Mouse (Mus musculus): ENCODE results near the gene Tekt2.

The Tekt2 gene

DNA sequence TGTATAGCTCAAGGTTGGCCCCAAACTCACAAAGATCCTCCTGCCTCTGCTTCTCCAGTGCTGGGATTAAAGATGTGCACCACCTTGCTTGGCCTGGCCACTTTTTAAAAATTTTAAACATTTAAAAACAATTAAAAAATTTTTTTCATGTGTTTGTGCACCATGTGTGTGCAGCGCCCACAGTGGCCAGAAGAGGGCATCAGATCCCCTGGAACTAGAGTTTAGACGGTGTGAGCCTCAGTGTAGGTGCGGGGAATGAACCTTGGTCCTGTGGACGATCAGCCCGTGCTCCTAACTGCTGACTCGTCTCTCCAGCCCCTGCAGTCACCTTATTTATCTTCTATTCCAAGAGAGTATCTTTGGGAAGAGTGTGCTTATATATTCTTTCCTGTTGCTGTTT, 19.4 kb downstream of the Tekt2 start:
- DNase-seq, result no peak

- no peak for DNase-seq
Observed at GRCm38 (mm10) chr4:126305428-126305827, 20.1 kb downstream of the Tekt2 start.

GRCm38 (mm10) chr4:126303877-126304276, 21.6 kb downstream of the Tekt2 start:
- no peak for DNase-seq

GRCm38 (mm10) chr4:126301584-126302309, 23.7 kb downstream of the Tekt2 start:
- no peak for DNase-seq

DNA sequence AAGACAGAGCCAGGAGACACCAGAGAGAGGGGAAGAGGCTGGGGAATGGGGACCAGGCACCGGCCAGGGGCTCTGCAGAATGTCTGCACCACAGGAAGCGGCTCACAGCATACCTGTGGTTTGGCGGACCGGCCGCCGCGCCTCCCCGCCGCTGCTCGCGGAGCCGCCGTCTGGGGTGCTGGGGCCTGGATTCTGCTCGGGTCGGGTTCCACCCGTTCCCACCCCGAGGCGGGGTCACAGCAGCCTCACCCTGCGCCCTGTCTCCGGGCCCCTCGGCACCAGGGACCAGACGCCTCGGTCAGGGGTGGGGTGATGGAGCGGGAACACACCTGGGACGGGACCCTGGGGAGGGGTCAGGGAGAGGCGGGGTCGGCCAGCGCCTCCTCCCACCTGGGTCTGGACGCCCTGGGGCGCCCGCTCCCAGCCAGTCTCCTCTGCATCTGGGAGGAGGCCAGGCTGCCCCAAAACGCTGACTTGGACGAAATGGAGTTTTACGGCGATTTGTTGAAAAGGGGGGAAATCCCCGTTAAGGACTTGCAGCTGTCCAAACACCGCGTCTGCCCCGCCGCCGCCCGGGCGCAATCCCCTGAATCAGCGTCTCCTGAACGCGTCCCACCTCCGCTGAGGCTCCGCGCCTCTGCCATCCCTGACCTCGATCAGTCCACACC, 24.4 kb downstream of the Tekt2 start:
- no peak for DNase-seq

- DNase-seq, result peak; percentile 77
Observed at GRCm38 (mm10) chr4:126296617-126297101, 28.8 kb downstream of the Tekt2 start.

DNA sequence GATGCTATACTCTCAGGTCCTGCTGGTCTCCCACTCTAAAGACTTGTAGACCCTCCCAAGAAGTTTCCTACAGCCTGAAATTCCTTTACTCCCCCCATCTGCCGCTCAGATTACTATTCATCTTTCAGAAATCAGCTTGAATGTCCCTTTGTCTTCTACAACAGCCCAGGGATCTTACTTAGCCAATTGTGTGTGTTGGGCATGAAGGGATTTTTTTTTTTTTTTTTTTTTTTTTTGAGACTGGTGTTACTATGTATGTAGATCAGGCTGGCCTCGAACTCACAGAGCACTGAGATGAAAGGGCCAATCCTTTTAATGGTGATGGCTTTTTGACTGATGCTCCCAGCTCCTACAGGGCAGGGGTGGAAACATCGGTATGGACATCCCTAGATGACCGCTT, 29.6 kb downstream of the Tekt2 start:
- no peak for DNase-seq

DNA sequence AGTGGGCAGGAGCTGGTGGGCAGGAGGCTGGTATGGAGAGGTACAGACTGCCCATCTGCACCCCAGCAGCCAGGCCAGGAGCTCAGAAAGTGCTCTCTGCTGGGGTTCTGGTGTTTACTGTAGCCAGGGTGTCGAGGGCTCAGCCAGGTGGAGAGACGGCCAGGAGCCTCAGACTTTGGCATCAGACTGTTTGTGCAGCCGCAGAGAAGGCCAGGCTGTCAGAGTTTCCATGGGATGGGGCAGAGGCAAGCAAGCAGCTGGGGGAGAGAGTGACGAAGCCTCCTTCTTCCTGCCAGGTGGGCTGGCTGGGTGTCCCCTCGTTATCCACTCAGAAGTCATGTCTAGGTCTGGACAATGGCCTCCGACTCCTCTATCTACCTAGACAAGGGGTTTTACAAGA, 30.3 kb downstream of the Tekt2 start:
- DNase-seq, result no peak

DNA sequence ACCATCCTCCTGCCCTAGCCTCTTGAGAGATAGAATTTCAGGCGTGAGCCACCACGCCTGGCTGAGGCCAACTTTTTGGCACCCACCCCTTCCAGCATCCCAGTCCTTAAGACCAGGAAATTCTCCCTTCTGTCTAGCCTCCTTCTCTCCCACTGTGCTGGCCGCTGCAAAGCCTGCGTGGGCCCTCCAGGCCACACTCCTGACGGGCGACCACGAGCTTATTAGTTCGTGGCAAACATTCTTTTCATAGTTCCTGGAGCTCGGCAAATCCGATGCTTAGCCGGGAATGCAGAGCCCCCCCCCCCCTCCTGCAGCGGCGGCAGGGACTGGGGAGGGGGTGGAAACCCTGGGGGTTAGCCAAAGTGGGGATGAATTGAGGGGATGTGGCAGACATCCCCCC, 34.3 kb downstream of the Tekt2 start:
- no peak for DNase-seq

GRCm38 (mm10) chr4:126290314-126290713, 35.2 kb downstream of the Tekt2 start:
- no peak for DNase-seq

DNA sequence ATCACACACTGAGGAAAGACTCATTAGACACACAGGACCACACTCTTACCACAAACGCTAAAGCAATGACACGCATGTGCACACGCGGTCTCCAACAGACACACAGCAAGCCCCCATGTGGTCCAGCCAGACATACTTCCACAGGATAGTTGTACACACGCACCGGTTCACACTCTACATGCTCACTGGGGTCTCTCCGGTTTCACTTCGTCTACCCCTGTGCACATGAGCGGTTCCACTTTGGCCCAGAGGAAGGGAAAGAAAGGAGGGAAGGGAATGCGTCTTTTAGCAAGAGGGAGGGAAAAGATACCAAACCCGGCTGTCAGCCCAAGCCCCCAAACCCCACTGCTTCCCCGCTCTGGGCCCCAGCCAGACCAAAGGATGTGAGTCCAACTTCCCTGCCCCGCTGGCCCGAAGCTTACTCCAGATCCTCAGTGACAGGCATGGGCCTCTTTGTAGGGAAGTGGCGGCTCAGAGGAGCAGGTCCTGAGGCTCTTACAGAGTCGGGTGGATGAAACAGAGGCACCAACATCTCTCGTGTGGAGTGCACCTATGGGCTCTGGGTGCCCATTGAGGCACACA, 37.3 kb downstream of the Tekt2 start:
- DNase-seq, result no peak

DNA sequence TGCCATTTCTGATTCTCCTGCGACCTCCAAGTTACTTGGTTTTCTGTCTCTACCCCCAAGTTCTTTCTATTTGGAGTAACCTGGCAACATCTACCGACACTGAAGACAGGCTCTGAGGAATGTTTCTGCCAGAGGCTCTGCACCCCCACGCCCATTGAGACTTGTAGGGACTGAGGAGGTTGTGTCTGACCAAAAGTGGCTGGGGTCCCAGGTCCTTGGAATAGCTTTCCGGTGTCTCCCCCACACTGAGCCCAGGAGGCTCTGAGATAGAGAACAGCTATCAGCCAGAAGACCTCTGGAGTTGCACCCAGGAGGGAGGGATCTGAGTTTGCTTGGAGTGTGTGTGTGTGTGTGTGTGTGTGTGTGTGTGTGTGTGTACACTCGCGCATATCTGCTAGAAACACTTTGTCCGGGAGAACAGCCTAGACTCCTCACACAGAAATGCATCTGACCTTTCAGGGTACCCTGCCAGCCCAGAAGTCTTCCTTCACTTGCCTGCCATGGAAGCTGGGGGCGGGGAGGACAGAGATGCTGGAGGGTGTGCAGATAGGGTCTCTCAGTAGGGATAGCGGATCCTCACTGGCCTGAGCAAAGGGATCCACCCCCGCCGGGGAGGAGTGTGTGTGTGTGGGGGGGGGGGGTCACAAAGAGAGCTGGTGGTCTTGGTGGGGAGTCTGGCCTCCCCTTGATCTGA, 38.0 kb downstream of the Tekt2 start:
- DNase-seq, result no peak

- peak; percentile 47 for DNase-seq
Observed at GRCm38 (mm10) chr4:126286492-126286891, 39.0 kb downstream of the Tekt2 start, which contains the start of gene Col8a2. TSS of gene Col8a2 (plus strand) at chr4:126286793.

DNA sequence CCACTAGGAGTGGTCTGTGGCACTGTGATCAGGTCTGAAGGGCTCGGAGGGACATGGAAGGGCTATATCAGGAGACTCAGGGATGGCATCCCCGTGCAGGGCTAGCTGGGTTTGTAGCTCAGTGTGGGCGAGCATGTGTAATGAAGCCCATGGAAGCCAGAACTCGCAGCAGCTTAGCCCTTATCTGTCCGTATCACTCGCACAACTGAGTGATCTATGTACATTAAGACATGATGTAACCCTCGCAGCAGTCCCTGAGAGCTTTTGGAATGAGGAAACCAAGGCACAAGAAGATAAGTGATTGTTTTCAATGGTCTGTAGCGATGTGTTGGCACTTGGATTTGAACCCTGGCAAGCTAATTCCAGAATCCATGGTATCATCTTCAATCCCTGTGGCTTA, 41.9 kb downstream of the Tekt2 start:
- no peak for DNase-seq

DNA sequence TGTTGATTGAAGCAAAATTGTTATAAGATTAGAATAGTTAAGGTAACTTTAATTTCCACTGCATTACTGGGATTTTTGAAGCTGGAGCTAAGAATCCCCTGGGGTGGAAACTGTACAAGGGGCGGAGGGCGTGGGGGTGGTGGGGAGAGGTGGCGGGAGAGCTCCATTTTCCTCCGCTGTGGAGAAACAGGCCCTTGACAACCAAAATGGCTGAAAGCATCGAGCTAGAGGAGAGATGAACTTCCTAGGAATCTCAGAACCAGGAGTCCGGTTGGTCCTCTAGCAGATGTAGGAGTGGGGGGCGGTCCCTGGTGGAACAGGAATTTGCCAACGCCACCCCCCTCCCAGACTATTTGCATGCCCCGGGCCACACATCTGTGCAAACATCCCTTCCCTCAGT, 43.8 kb downstream of the Tekt2 start:
- DNase-seq, result no peak

DNA sequence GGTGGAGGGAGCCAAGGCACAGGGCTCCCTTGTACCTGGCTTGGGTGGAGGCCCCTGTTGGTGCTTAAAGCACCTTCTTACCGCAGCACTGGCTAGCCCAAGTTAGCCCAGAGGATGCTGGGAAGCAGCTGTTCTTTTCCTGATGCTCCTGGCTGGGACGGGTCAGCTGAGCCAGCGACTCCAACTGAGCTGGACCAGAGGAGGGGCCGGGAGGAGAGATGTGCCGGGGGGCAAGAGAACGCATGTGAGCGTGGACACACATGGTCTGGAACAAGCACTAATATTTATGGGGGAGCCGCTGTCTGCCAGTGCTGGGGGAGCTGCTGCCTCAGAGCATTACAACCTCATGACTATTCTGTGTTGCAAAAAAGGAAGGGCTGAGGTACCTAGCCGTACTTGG, 46.5 kb downstream of the Tekt2 start:
- no peak for DNase-seq

- no peak for DNase-seq
Observed at GRCm38 (mm10) chr4:126278565-126278915, 46.9 kb downstream of the Tekt2 start.

DNA sequence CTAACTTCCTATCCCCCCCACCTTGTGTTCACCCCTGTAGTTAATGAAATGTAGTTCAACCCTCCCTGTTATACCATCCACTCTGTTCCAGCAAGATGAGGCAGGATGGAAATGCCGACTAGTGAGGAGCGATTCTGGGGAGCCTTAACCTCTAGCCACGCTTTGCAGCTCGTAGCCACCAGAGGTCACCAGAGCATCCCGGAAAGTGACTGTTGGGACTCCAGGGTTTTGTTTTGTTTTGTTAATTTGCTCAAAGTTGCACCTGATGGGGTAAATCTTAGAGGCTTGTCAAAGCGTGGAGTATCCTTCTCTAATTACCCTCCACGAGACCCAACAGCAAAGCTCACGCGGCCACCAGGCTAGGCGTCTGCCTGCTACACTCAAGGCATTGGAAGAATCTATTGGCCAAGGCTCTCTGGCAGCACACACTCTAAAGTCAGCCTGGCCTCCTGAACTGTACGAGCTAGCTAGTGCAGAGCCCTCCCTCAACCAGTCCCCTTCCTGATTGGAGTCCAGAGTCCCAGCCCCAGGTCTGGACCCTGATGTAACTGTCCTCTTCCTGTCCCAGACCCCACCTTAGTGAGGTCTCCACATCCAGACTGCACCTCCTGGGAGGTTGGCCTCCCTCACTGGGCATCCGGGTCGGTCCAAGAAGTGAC, 47.5 kb downstream of the Tekt2 start:
- DNase-seq, result peak; percentile 61

DNA sequence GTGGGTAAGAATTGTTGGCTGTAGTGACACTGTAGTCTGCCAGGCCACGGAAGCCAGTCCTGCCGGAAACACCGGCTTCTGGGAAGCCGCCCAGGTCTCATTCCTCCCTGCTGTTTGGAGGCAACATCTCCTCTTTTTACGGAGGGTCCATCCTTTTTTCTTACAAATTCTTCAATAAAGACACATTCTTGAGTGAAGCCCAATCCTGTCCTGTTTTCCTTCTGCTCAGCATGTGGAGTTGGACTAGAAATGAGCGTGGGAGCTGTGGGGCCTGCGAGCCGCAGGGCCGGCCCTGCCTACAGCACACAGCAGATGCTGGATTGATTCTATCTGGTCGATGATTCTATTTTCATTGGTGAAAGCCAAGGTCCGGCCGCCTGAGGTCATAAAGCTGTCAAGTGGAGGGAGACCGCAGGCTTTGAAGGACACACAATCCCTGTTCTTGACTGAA, 49.8 kb downstream of the Tekt2 start:
- peak; percentile 30 for DNase-seq

DNA sequence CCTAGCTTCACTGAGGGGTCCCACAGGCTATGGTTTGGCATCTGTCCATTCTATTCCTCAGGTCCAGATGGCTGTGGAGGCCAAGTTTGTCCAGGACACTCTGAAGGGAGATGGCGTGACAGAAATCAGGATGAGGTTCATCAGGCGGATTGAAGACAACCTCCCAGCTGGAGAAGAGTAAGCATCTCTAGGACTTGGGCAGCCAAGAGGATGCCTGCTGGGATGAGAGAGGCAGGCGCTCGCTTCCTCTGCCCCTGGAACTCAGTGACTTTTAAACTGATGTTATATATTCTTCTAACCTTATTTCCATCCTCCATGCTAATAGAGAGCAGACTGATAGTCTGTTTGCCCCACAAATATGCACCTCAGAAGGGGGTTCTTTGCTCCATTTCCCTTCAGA, 50.4 kb downstream of the Tekt2 start:
- DNase-seq, result no peak

DNA sequence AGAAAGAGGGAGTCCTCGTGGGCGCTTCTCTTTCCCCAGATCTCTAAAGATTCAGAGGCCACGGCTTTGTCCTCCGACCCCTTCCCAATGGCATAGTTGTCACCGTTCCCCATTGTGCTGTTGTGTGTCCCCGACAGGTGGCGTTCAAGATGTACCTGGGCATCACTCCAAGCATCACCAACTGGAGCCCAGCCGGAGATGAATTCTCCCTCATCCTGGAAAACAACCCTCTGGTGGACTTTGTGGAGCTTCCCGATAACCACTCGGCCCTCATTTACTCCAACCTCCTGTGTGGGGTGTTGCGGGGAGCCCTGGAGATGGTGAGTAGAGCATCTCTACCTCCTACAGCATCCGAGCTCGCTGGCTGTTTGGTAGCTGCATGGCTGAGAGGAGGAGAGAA, 51.7 kb downstream of the Tekt2 start:
- no peak for DNase-seq

Data from lung, postnatal 14 days (tissue).